Mouse (Mus musculus): ENCODE measurements around the gene Son.

- peak; percentile 62; the same call in 1 of the 2 replicates for TF ChIP-seq CTCF (IDR thresholded peaks at IDR 0.05; ENCODE audit: borderline replicate concordance, extremely low read depth, insufficient read depth, insufficient read length)
- TF ChIP-seq POLR2A (IDR thresholded peaks at IDR 0.05; ENCODE audit: borderline replicate concordance, extremely low read depth, insufficient read depth, insufficient read length, poor library complexity, severe bottlenecking) = no peak
These were observed 76.9 kb downstream of the Son start for GRCm38 (mm10) chr16:91724247-91724646.

Measured in brain, embryonic 14.5 days (tissue).